Mouse (Mus musculus) liver, adult (tissue): ENCODE data around the gene Rad9a.

ENCODE experiments used
- GATA4 ChIP-seq: IDR thresholded peaks from 2 replicates; pipeline ENCODE4 v1.6.1; 2014; ENCODE audit warnings: mild to moderate bottlenecking, low read length; ENCODE audit not compliant: insufficient replicate concordance

Gene Rad9a

DNA sequence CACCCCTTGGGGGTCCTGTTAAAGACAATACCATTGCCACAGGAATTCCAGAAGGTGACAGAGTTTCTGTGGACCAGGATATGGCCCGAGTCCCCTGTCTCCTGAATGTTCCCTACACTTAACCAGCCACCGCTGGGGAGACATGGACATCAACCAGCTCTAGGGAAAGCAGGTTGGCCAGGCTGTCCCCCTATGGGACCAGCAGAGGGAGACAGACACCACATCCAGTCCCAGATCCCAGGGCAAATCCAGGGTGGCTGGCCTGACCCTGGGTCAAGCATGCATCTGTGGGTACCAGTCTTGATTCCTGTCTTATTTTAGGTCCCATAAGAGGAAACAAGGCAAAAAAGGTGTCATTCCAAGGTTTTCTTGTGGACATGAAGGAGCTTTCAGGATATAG, 5.5 kb upstream of the Rad9a start:
- TF ChIP-seq GATA4 = no peak

GRCm38 (mm10) chr19:4204889-4205288, 3.4 kb upstream of the Rad9a start:
- TF ChIP-seq GATA4 = no peak

DNA sequence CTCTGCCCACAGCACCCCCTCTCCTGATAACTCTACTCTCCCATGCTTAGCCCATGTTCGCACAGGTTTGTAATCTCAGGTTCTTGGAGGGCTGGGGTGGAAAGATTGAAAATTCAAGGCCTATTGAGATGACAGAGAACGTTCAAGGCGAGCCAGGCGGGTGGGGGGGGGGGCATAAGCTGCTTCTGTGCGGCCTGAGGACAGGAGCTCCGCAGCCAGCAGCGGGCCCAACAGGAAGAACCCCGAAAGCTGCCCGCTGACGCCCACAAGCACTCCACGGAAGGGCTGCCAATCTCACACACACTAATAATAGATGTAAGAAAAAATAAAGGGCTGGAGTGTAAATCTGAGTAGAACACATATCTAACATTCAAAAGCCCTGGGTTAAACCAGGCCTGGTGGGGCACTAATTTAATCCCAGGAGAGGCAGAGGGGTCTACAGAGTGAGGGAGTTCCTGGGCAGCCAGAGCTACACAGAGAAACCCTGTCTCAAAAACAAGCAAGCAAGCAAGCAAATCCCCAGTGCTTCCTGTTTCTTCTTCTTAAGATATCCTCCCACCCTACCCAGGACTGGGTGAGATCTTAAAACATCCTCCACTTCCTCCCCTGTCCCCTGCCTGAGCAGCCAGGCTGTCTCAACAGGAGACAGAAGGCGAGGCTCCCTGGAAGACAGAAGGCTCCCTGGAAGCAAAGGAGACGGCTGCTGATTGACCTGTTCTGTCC, 2.3 kb upstream of the Rad9a start:
- no peak for TF ChIP-seq GATA4

GRCm38 (mm10) chr19:4203148-4203547, 1.7 kb upstream of the Rad9a start:
- TF ChIP-seq GATA4 = no peak

DNA sequence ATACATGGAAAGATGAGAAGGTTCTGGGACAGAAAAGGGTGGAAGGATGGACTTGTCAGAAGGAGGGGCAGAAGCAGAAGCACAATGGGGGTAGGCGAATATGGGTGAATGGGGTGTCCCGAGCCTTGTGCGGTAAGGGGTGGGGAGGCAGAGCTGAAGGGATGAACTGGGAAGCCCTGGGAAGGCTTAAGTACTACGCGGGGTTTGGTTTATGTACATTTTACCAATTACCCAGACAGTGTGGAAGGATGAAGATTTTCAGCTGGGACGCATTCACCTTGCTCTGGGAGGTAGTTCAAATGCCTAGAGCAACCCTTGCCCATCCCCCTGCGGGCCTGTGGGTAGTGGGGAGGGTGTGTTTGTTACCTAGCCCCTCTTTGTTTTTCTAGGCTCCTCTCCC, 687 bp upstream of the Rad9a start:
- no peak for TF ChIP-seq GATA4

DNA sequence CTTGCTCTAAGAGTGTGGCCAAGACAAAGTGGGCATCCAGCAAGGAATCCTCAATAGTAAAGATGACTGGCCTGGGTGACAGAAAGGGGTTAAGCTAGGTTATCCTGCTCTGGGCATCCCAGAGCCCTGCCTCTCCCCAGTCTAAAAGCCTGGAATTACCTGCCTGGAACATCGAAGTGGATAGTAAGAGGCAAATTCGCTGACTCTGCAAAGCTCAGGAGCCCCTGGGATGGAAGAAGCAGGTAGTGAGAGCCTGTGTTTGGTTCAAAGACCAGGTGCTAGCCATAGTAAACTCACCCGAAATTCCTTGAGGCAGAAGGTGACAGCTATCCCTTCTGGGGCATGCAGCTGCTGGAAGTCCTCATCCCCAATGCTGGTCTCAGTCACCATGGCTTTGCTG, 4.3 kb downstream of the Rad9a start:
- TF ChIP-seq GATA4 = no peak

DNA sequence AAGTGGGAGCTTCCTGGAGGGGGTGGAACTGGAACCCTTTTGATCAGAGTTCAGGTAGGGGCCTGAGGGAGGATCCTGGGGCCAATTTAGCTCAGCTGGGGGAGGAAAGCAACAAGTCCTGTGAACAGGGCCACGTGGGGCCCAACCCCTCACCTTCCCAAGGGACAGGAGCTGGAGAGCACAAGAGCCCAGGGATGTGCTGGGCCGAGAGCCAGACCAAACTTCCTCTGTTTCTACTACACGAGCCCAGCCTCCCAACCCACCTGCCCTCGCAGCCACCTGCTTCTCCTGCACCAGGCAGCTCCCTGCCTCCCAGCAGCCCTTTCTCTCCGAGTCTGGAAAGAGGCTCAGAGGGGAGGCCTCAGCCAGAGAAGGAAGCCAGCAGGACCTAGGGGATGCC, 4.9 kb downstream of the Rad9a start:
- no peak for TF ChIP-seq GATA4

- TF ChIP-seq GATA4 = no peak
Measured at GRCm38 (mm10) chr19:4196048-4196447, 5.4 kb downstream of the Rad9a start.

DNA sequence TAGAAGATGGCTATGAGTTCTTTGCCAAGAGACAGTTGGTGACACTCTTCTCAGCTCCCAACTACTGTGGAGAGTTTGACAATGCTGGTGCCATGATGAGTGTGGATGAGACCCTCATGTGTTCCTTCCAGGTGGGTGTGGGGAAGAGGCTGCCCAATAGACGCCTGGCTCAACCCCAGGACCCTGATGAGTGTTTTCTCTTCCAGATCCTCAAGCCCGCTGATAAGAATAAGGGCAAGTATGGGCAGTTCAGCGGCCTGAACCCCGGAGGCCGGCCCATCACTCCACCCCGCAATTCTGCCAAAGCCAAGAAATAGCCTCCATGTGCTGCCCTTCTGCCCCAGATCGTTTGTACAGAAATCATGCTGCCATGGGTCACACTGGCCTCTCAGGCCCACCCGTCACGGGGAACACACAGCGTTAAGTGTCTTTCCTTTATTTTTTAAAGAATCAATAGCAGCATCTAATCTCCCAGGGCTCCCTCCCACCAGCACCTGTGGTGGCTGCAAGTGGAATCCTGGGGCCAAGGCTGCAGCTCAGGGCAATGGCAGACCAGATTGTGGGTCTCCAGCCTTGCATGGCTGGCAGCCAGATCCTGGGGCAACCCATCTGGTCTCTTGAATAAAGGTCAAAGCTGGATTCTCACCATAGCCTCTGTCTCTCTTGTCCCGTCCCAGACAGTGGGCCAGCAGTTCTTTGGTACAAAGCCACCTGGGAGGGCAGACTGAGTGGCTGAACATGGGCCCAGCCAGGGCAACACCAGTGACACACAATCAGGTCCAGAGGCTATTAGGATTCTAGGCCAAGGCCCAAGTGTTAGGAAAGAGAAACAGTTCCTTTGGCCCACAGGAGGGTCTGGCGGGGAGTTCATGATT, 6.4 kb downstream of the Rad9a start:
- no peak for TF ChIP-seq GATA4

DNA sequence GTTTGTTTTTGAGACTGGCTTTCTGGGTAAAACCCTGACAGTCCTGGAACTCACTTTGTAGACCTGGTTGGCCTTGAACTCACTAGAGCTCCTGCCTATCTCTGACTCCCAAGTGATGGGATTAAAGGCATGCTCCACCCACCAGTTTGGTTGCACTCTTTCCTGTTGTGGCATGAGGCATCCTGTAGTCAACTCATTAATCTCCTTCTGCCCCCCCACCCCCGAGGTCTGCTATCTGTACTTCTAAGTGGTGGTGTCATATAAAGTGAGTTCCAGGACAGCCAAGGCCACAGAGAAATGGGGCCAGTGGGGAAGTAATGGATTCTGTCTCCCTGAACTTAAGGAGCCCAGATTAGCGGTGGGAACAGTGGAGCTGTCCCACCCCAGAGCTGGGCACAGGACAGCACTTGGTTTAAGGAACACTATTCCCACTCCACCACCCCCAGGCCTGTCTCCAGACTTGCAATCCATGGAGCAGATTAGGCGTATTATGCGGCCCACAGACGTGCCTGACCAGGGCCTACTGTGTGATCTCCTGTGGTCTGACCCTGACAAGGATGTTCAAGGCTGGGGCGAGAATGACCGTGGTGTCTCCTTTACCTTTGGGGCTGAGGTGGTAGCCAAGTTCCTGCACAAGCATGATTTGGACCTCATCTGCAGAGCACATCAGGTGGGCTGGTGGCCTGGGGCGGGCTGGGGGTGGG, 7.3 kb downstream of the Rad9a start:
- TF ChIP-seq GATA4 = no peak

- TF ChIP-seq GATA4 = no peak
Measured at GRCm38 (mm10) chr19:4193129-4193528, 8.3 kb downstream of the Rad9a start.

DNA sequence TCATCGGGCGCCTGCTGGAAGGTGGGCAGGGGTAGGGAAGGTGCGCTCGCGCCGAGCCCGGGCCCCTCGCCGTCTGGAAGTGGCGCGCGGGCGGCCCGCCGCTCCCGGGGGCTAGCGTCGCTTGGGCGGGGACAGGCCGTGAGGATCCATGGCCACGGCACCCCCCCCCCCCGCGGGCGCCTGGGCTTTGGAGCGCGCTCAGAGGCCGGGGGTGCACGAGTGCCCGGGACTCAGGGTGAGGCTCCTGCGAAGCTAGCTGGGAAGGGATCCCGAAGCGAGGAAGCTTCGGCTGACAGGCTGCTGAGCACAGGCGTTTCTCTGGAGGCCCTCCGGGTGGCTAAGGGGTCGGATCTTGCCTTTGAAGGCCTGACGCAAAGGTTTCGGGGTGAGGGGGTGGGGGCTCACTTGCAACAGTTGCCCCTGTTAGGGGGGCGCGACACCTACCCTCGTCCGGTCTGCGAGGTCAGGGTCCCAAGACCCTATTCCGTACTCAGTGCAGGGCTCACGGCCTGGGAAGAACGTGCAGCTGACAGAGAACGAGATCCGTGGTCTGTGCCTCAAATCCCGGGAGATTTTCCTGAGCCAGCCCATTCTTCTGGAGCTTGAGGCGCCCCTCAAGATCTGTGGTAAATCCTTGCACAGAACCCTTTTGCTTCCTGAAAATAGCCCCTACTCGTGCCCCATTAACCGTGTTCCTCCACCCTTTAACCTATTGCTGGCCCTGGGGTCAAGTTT, 9.0 kb downstream of the Rad9a start:
- TF ChIP-seq GATA4 = no peak

DNA sequence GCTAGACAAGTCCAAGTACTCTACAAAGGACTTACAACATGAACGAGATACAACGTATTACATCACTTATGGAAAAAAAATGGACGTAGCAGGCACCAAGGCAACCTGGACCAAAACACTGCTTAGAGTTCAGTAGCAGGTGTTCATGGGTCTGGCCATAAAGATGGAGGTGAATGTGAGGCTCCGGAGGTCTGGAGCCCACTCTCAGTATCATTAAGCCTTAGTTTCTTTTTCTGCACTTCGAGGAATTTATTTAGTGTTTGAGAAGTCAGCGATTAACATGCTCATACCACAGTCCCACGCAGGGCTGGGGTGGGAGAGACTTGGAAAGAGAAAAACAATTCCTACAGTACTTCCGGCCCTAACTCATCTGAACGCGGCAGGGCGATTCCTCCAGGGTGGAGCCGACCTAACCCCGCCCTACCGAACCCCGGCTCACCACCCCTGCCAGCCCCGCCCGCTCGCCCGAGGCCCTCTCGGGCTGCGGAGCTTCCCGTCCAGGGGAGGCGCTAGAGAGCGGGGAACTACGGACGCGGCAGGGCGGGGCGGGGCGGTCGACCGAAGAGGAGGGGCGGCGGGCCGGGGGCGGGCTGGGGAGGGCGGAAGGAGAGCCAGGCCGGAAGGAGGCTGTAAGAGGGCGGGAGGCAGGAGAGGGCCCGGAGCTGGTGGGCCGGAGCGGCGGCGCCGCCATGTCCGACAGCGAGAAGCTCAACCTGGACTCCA, 9.8 kb downstream of the Rad9a start, which contains the start of gene Ppp1ca:
Gene Ppp1ca (plus strand): TSS at position 538 of the 723 bp plus-strand sequence.
- no peak for TF ChIP-seq GATA4

DNA sequence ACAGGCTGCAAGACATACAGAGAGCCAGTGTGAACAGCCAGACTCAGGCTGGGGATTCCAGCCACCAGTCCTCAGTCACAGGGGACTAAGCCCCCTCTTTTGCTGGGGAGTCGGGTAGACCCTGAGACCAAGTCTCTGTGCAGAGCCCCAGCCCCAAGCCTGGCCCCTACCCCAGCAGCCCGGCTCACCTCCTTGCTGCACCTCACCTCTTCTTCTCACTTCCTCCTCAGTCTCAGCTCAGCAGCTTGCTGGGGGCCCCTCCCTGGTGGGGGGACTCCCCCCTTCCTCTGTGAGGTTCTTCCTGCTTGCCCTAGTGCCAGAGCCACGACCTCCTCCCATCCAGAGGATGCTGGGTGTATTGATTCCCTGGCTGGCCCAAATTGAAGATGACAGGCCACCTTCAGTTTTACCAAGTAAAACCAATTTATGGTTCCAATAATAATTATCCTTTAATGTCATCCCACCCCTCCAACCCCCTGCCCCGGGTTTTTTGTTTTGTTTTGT, 10.6 kb downstream of the Rad9a start, which contains the start of gene Tbc1d10c:
Gene Tbc1d10c (minus strand): TSS at position 454 of the 504 bp plus-strand sequence.
- TF ChIP-seq GATA4 = no peak
